Mouse (Mus musculus) hindbrain, embryonic 11.5 days (tissue): ENCODE data around the gene Plxna3. TPM values are rescaled to one million over a fixed set of nuclear protein-coding genes. Genes with fewer than 3 reads are reported as not detected.

ENCODE experiments used
- ATAC-seq: fragments of 200-750 bp; cut with Nextera tagmentation; 2 replicates; pipeline ENCODE4 v1.8.0; 2017; ENCODE audit warnings: mild to moderate bottlenecking, moderate TSS enrichment, moderate library complexity; ENCODE audit not compliant: low FRiP score
- DNase-seq: peaks from one replicate; pipeline ENCODE4 v3.0.0-alpha.2; 2015; ENCODE audit warnings: low spot score
- H3K27ac ChIP-seq: fragments of 300-500 bp; sonication (generic); 2 replicates; pipeline ENCODE4 v1.5.1; 2014; ENCODE audit warnings: mild to moderate bottlenecking, low read depth, low read length
- H3K27me3 ChIP-seq: fragments of 300-500 bp; sonication (generic); 2 replicates; pipeline ENCODE4 v1.6.1; 2014; ENCODE audit warnings: mild to moderate bottlenecking, low read length, moderate library complexity, mixed read lengths; ENCODE audit not compliant: control insufficient read depth, insufficient read depth
- H3K36me3 ChIP-seq: fragments of 300-500 bp; sonication (generic); 2 replicates; pipeline ENCODE4 v1.6.1; 2014; ENCODE audit warnings: mild to moderate bottlenecking, low read length, moderate library complexity, mixed read lengths; ENCODE audit not compliant: control insufficient read depth, insufficient read depth
- H3K4me1 ChIP-seq: fragments of 300-500 bp; sonication (generic); replicated peaks from 2 replicates; pipeline ENCODE4 v1.6.1; 2014; ENCODE audit warnings: low read length, mixed read lengths; ENCODE audit not compliant: control insufficient read depth, insufficient read depth
- H3K4me2 ChIP-seq: fragments of 300-500 bp; sonication (generic); replicated peaks from 2 replicates; pipeline ENCODE4 v1.6.1; 2014; ENCODE audit warnings: mild to moderate bottlenecking, low read depth, low read length
- H3K4me3 ChIP-seq: fragments of 300-500 bp; sonication (generic); 2 replicates; pipeline ENCODE4 v1.5.1; 2014; ENCODE audit warnings: low read depth, low read length
- H3K9ac ChIP-seq: fragments of 300-500 bp; sonication (generic); 2 replicates; pipeline ENCODE4 v1.6.1; 2014; ENCODE audit warnings: low read depth, low read length
- H3K9me3 ChIP-seq: fragments of 300-500 bp; sonication (generic); 2 replicates; pipeline ENCODE4 v1.6.1; 2016; ENCODE audit warnings: low read length; ENCODE audit not compliant: control insufficient read depth
- WGBS: fragments of 180-500 bp; shearing (Covaris S2); extraction: QIAGEN DNeasy Blood & Tissue Kit; methylation state at CpG from one replicate; pipeline ENCODE4 v1.1.7; 2014; 5-methylcytosine and 5-hydroxymethylcytosine counted together
- polyA plus RNA-seq: library from polyadenylated mRNA; unstranded; fragments of >200 nt; fragmentation: Nextera tagmentation; extraction: Ambion mirVana; gene quantifications from 2 replicates; pipeline ENCODE4 v1.2.1, GENCODE M21; 2014

Gene Plxna3
- 19.2 and 22.3 TPM in 2 replicates for polyA plus RNA-seq

- no peaks in the 10 kb centered on the region for H3K27me3 ChIP-seq
- peak within 1 kb of the TSS; percentile 64 for H3K9ac ChIP-seq
- DNase-seq, result peak; percentile 77
- 22% methylated on average over 17 of the region's 30 CpGs for WGBS
- no peaks in the 10 kb centered on the region for H3K9me3 ChIP-seq
- H3K4me3 ChIP-seq, result peak within 1 kb of the TSS; percentile 52
- peak within 1 kb of the TSS; percentile 59 for H3K4me2 ChIP-seq
- H3K4me1 ChIP-seq, result peaks cover 3% of the 10 kb centered on the region; the same call in 1 of the 2 replicates
- no peaks in the 10 kb centered on the region for H3K36me3 ChIP-seq
- peak; percentile 95 for ATAC-seq
- peak within 1 kb of the TSS; percentile 76 for H3K27ac ChIP-seq
Measured at GRCm38 (mm10) chrX:74328725-74329161, at the start of gene Plxna3. Gene Plxna3 (plus strand): TSS chrX:74329066.

DNA sequence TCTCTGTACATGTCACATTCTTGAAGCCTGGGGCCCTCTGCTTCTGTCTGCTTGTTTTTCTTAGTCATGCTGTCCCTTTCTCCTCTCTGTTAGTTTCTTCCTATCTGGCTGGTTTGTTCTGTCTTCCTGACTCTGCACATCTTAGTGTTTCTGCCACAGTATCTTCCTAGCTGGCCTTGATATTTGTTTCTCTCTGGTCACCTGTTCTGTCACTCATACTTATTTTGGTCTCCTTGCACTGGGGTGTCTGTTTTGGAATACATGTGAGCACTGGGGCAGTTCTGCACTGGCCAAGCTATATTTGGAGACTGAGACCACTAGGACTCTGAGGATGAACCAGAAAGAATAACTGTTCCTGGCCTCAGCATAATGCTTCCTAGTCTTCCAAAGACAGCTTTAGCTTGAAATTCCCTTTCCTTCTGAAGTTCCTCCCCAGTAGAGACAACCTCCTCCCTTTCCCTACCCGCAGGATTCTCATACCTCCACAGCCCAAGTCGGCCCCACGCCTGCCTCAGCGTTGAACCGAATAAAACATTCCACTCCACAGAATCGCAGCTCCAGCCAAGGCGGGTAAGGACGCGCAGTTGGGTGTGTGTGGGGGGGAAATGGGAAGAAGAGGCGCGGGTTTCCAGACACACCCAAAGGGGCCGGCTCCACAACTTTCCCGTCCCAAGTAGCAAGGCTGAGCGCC is 47.7 kb upstream of the Plxna3 start:
- no peak for ATAC-seq
- Histone ChIP-seq H3K4me3 (peak overlapping the region; percentile 43), H3K9ac (peak overlapping the region; percentile 64; the same call in 1 of the 2 replicates), H3K9me3 (no peaks in the 10 kb centered on the region), H3K4me1 (no peaks in the 10 kb centered on the region), H3K27me3 (no peaks in the 10 kb centered on the region), H3K27ac (no peak overlapping the region), H3K4me2 (peak overlapping the region; percentile 45), H3K36me3 (no peaks in the 10 kb centered on the region)
- 21% methylated on average over 14 of the region's 14 CpGs for WGBS
- no peak for DNase-seq

DNA sequence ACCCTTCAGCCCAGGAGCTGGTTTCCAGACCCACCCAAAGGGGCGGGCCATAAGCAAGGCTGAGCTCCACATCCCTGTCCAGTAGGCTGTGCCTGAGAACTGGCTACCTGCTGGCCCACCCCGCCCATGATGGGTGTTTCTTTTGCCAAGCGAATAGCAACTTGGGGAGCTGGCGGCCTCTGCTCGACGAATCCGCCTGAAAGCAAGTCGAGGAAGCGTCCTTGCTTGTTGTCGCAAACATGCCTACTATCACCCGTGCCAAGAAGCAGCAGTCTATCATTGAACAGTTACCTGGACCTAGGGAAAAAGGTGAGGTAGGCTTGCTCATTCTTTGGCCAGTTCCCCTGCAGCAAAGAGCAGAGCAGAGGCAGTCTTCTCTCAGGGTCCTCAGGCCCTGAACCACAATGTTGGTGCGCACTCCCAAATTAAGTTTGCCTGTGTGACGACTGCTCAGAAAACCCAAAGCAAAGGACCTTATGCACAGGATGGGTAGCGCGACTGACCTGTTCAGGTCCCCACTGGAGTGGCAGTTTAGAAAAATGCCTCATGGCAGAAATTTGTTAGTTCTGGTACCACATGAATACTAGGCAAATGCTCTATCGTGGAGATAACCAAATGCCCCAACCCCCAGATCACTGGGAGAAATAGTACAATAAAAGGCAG is 47.0 kb upstream of the Plxna3 start, which contains the start of the genes Taz and Dnase1l1:
Gene Taz (plus strand): TSS at position 181 of the 663 bp plus-strand sequence.
Gene Dnase1l1 (minus strand): TSS at position 606 of the 663 bp plus-strand sequence.
- WGBS, result 9% methylated on average over 16 of the region's 16 CpGs
- H3K36me3 ChIP-seq, result no peaks in the 10 kb centered on the region
- H3K9ac ChIP-seq, result peak within 1 kb of the TSS; percentile 64
- peak within 1 kb of the TSS; percentile 19; the same call in 1 of the 2 replicates for H3K27ac ChIP-seq
- ATAC-seq, result peak; percentile 56
- H3K9me3 ChIP-seq, result no peaks in the 10 kb centered on the region
- DNase-seq, result peak; percentile 42
- H3K4me1 ChIP-seq, result no peaks in the 10 kb centered on the region
- peak within 1 kb of the TSS; percentile 45 for H3K4me2 ChIP-seq
- no peaks in the 10 kb centered on the region for H3K27me3 ChIP-seq
- H3K4me3 ChIP-seq, result peak within 1 kb of the TSS; percentile 43

DNA sequence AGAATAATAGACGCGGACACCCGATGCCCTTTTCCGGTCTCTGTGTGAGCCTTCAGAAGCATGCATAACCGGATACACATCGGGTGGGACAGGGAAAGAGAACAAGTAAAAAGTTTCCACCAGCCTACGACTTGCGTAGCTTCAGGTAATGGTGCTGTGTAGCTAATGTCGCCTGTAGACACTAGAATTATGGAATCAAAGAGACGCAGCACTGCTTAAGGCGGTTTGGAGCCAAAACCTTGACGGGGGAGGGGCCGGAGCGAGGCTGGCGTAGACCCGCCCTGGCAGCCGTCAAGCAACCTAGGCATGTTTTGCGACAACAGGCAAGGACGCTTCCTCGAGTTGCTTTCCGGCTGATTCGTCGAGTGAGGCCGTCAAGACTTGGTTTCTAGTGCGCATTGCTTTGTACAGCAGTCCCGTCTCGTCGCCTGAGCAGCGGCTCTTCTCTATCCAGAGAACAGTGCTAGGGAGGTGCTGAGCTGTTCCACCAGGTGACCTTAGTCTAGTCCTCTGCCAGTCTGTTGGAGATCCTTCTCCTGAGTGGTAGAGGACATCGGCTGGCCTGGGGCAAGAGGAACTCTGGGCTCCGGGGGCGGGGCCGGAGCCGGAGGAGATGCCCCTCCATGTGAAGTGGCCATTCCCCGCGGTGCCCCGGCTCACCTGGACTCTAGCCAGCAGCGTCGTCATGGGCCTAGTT is 46.3 kb upstream of the Plxna3 start:
- DNase-seq (peak; percentile 81), ATAC-seq (peak; percentile 82)
- Histone ChIP-seq H3K36me3 (no peaks in the 10 kb centered on the region), H3K4me3 (peak overlapping the region; percentile 43), H3K27me3 (no peaks in the 10 kb centered on the region), H3K9me3 (no peaks in the 10 kb centered on the region), H3K4me2 (peak overlapping the region; percentile 45), H3K9ac (peak overlapping the region; percentile 64), H3K4me1 (no peaks in the 10 kb centered on the region), H3K27ac (peak overlapping the region; percentile 19; the same call in 1 of the 2 replicates)
- WGBS, result 18% methylated on average over 39 of the region's 39 CpGs

DNA sequence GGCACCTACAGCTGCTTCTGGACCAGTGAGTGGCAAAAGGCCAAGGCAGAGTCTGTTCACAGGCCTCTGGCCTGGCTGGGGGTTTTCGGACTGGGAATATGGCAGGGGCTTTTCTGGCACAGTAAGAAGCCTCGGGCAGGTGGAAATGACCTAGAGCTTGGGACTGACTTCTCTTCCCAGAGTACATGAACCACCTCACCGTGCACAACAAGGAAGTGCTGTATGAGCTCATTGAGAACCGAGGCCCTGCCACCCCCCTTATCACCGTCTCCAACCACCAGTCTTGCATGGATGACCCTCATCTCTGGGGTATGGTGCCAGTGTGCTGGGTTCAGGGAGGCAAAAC is 45.8 kb upstream of the Plxna3 start:
- no peaks in the 10 kb centered on the region for H3K36me3 ChIP-seq
- 51% methylated on average over 5 of the region's 5 CpGs for WGBS
- H3K9ac ChIP-seq, result peak overlapping the region; percentile 64
- H3K4me2 ChIP-seq, result peak overlapping the region; percentile 45
- no peaks in the 10 kb centered on the region for H3K27me3 ChIP-seq
- H3K4me3 ChIP-seq, result peak overlapping the region; percentile 43
- no peaks in the 10 kb centered on the region for H3K4me1 ChIP-seq
- ATAC-seq, result peak; percentile 11; the same call in 1 of the 2 replicates
- no peaks in the 10 kb centered on the region for H3K9me3 ChIP-seq
- no peak for DNase-seq
- peak overlapping the region; percentile 19; the same call in 1 of the 2 replicates for H3K27ac ChIP-seq

GRCm38 (mm10) chrX:74293431-74293830 is 35.4 kb upstream of the Plxna3 start:
- H3K27ac ChIP-seq, result no peak overlapping the region
- ATAC-seq (no peak), DNase-seq (no peak)
- H3K4me3 ChIP-seq, result no peak overlapping the region
- no peak overlapping the region for H3K9ac ChIP-seq
- H3K9me3 ChIP-seq, result no peaks in the 10 kb centered on the region
- H3K36me3 ChIP-seq, result no peaks in the 10 kb centered on the region
- H3K27me3 ChIP-seq, result no peaks in the 10 kb centered on the region
- no peak overlapping the region for H3K4me2 ChIP-seq
- H3K4me1 ChIP-seq, result no peaks in the 10 kb centered on the region
- WGBS, result 74% methylated on average over 4 of the region's 4 CpGs

DNA sequence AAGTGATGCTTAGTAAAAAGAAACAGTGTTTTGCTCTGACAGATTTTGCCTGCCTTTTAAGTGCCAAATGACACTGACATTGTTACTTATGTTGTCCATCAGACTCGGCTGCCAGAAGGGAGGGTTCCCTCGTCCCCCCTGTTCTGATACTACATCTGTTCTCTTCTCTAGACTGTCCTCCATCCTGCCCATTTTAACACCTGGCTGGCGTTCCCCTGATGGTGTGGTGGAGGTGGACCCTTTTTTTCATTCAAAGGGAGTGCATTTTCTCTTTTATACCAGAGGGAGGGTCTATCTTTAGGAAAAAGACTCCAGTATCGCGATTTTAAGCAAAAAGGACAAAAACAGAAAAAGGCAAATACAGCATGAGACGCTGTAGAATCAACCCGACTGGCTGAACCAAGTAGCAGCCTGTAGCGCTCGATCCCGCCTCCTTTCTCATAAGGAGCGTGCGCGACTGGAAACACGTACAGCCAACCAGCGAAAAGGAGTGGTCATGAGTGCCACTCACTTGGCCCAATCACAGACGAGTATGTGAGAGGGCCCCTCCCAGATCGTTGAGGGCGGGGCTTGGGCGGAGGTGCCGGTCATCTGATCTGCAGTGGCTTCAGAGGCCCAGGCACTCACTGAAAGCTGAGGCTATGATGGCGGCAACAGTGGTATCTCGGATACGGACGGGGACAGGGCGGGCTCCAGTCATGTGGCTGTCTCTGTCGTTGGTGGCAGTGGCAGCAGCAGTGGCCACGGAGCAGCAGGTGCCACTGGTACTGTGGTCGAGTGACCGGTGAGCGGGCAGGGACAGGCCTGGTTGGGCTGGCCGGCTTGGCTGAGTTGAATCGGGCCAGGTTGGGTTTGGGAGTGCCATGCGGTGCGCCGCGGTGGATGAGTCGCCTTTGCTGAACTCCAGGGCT is 32.1 kb upstream of the Plxna3 start, which contains the start of gene Atp6ap1:
Gene Atp6ap1 (plus strand): TSS at position 560 of the 911 bp plus-strand sequence.
- Histone ChIP-seq H3K4me1 (no peaks in the 10 kb centered on the region), H3K27me3 (no peaks in the 10 kb centered on the region), H3K4me2 (peak within 1 kb of the TSS; percentile 55), H3K27ac (0 out of 2 replicates have a peak within 1 kb of the TSS, but pooled peaks have one; percentile 42), H3K36me3 (no peaks in the 10 kb centered on the region), H3K9ac (peak within 1 kb of the TSS; percentile 62), H3K4me3 (peak within 1 kb of the TSS; percentile 61), H3K9me3 (no peaks in the 10 kb centered on the region)
- DNase-seq (peak; percentile 88), ATAC-seq (peak; percentile 99)
- 12% methylated on average over 34 of the region's 37 CpGs for WGBS

- H3K27me3 ChIP-seq, result no peaks in the 10 kb centered on the region
- H3K9ac ChIP-seq, result no peak overlapping the region
- DNase-seq (no peak), ATAC-seq (no peak)
- no peak overlapping the region for H3K4me3 ChIP-seq
- H3K4me1 ChIP-seq, result no peaks in the 10 kb centered on the region
- H3K4me2 ChIP-seq, result no peak overlapping the region
- no peaks in the 10 kb centered on the region for H3K36me3 ChIP-seq
- WGBS, result 94% methylated on average over 1 of the region's 1 CpGs
- no peak overlapping the region for H3K27ac ChIP-seq
- H3K9me3 ChIP-seq, result no peaks in the 10 kb centered on the region
Measured at GRCm38 (mm10) chrX:74298348-74298747, 30.5 kb upstream of the Plxna3 start.
